Mouse (Mus musculus) embryo, embryonic 10.5 days (tissue): ENCODE measurements around the gene Adam15.
A peak's percentile ranks its signal among the peaks of the same experiment; 100 is the strongest.

Experiments used
- DNase-seq: peaks from one replicate; pipeline ENCODE4 v3.0.0-alpha.2; 2015; ENCODE audit warnings: low spot score

The Adam15 gene

DNA sequence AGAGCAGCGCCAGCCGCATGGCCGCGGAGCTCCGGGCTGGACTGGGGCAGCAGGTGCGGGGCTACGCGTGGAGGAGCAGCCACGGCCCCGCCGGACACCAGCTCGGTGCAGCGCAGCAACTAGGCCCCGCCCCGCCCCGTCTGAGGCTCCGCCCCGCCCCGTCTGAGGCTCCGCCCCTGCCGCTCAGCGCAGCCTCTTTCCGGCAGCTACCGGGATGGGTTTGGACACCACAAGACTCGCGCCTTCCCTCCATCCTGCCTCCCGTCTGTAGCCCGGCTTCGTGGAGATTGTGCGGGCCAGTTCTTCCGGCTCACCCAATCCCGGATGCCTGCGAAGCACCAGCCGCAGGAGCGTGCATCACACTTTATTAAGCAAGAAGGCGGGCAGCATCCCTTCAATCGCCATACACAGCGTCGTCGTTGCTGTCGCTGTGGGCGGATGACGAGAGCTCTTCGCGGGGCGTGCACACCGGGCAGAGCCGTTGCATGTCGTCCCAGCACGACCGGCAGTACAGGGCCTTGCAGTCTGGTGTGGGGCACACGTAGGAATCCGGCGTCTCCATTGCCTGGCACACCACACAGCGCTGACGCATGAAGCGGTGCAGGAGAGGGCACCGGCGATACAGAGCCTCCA, at the start of gene Adam15:
Gene Adam15, minus strand, starts transcription at position 128 of the 633 bp plus-strand sequence.
- DNase-seq: peak; percentile 90

DNA sequence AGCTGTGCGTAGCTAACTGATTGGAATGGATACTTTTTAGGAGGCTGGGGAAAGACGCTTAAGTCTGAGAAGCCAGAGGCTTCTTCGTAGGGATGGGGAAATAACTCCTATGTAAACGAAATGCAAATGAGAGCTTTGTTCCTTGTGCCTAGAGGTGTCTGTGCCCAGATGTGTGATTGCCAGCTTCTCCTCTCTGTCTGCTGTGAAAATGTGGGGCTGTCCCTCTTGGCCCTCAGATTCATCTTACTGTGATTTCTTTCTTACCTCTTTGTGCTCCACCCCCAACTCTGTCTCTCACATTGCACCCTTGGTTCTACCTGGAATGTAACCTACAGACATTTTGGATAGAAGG, 46.8 kb upstream of the Adam15 start:
- DNase-seq: no peak

DNA sequence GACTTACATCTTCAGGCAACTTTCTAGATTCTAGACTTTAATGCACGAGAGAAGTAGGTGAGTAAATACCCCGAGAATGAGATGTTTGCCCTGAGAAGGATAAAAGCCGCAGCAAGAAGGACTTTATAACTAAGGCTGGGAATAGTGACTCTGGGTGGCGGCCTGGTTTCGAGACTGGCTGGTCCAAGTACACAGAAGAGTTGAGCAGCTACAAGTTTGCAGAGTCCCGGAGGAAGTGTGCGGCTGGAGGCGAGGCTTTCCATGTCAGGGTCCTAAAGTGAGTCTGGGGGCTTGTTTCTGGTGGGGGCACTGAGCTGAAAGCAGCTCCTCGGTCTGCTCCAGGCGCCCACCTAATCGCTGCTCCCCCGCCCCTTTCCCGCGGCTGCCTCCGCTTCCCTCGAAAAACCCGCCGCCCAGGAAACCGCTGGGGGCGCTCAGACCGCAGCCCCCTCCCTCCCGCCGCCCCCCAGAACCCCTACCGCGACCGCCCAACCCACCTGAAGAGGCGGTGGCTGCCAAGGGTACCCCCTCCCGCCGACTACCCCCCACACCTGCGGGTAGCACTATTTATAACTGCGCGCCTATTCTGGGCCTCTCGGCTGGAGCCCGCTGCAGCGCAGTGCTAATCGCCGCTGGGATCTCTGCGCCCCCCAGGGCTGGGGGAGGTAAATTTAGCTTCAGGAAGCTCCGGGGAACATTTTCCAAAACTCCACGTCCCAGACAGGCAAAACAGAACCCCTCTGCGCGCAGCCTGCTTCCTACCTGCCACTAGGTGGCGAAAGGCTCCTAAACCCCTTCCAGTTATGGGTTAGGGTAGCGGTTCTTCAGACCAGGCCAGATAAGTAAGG, 46.2 kb upstream of the Adam15 start:
- DNase-seq: peak; percentile 91

DNA sequence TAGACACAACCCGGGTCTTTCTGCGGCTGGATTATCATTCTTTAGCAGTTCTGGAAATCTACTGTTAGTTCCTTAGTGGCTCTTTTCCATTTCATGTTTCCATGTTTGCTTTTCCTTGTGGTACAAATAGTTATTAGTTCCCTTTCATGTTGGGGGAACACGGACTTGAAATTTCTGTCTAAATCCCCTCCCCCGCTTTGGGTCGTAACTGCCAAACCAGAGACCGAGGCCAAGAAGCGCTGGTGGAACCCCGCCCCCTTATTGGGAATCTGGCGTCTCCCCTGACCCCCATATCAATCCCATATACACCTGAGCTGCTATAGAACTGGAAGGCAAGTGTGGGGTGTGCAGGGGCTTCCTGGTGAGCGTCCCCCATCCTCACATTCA, 45.6 kb upstream of the Adam15 start:
- no peak for DNase-seq

DNA sequence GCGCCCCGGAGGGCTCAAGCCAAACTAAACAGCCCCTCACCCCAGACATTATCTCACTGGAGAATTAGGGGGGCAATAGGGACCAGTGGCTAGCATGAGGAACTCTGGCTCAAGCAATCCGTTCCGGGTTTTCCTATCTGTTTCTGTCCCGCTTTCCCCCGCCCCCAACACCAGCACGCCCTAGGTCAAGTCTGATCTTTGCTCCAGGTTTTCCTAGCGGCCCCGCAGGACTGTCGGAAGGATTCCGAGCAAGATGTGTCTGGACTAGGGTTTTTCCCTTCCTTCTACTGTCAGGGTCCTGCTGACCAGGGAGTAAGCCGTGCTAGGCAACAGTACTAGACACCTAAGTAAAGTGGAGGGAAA, 45.1 kb upstream of the Adam15 start:
- peak; percentile 95 for DNase-seq

DNA sequence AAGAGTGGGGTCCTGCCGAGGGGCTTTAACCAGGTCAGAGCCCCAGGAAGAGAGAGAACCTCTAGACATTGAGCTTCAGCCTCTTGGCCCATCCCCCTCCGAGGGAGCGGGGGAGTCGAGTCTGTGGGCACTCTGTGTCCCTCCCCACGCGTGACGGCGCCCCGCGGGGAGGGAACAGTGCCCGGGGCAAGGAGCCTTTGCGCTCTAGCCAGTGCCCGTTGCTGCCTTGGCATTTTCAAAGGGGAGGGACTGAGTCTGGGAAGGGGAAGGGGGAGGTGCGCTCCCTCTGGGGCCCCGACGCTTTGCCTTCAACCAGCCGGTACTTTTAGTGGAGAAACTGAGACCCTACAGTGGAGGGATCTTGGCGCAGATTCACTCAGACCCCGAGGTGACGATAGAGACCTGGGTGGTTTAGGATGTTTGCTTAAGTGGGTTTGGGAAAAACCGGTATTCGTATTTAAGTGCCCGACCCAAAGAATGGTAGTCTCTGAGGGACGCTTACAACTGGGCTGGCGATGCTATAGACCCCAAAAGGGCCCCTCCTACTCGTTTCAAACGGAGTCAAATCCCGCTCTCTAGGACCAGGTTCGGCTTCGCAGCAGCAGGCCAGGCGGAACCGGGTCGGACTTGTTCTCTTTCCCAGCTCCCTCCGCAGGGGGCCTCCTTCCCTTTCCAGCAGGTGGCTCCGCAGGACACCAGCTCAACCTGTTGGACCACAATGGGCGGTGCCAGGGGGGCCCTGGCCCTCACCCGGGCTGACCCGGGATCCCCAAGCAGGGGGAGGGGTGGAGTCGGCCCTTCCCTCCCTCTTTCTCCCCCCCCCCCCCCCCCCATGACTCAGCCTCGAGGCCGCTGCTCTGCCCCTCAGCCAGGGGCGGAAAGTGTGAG, 44.5 kb upstream of the Adam15 start, which contains the start of gene Zbtb7b:
Gene Zbtb7b, minus strand, starts transcription at position 771 of the 888 bp plus-strand sequence.
- DNase-seq: peak; percentile 78

DNA sequence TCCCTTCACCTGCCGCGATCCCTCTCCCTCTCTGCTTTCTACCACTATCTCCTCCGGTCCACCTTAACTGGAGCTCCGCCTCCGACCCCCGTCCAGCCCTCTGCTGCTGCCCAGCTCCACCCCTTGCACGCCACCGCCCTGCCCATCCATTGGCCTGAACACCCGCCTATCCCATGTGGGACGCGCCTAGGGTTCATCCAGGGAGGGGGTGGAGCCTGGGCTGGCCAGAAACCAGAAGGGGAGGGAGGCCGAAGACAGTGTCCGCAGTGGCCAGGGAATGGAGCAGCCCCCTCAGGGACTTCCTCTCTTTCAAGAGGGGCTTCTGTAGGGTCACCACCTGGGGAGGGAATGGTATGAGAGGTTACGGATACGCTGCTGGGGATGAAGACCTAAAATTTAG, 43.8 kb upstream of the Adam15 start:
- peak; percentile 98 for DNase-seq

DNA sequence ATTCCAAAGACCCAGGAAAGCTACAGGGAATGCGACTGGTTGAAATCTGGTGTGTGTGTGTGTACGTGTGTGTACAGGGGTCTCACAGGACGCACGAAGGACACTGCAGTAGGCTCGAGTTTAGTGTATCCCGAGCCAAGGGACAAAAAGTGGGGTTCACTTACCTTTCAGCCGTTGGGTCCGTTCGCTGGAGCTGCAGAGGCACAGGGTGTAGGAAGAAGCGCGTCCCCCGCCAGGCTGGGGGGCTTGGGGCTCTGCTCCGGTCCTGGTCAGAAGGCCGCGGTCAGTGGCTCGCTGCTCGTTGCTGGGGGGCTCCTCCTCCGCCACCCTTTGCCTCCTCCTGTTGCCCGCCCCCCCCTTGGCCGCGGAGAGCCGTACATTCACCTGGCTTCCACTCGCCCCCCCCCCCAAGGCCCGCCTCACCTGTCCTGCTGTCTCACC, 43.1 kb upstream of the Adam15 start:
- peak; percentile 54 for DNase-seq

DNA sequence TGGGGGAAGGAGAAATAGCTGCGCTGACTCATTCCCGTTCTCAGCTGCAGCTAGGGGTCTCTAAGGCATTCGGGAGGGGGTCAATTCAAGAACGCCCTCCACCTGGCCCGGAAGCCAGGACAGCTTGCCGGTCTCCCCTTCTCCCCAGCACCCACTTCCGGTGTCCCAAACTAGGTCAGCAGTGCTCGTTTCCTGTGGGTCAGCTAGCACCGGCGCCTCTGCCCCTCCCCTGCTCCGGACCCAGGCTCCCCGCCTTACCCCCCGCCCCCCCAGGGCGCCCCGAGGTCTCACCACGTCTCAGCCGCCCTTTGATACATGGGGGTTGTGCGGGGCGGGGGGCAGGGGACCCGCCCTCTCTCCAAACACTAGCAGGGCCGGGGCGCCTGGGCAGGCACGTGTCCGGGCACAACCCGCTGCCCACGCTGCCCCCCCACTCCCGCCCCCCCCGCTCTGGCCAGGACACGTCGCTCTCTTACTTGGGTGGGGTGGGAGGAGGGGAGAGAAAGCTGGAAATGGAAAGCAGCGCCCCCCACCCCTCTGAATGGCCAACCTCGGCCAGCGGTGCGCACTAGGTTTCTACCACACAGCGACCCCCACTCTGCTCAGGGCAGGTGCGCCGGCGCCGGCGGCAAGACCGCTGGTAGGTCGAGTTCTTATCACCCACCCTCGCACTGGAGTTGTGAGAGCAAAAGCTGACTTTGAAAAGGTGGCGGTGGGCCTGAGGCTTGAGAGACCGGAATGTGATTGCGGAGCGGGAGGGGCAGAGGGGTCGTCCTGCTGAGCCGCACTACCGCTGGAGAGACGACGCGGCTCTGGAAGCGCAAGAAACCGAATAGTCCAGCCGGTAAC, 42.1 kb upstream of the Adam15 start:
- peak; percentile 67 for DNase-seq

DNA sequence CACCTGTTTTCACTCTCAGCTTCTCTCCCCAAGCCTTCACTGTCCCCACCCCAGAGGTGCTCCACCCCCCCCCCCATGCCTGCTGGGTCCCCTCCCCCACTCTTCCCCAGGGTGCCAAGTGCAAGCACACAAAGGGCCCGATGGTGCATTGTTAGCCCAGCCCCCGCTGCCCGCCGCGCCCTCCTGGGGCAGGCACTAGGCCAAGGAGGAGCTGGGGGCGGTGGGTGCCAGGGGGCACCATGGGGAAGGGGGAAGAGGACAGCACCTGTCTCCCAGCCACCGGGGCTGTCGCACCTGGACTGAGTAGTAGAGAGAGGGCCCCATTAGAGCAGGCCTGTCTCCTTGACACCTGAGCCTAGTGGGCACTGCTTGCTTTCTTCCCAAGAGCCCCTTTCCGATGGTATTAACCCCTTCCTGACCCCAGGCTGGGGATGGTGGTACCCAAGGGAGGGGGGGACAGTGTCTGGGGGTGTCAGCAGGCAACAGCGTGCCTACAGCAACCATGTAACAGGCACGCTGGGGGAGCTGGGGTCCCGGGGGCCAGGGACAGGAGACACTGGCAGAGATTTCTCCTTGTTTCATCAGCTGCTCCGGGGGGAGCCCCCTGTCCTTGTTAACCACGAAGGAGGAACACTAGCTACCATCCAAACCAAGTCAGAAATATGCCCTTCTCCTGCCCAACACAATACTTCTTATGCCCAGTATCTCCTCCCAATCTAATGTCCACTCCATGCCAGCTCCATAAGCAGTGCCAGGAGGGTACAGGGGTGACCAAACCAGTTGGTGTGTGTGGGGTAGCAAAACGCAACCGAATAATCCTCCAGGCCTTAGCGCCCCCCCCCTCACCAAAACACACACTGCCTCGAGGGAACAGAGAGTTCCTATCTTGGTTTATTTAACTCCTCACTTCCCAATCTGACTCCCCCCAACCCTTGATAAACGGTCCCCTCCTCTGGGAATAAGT, 41.2 kb upstream of the Adam15 start:
- no peak for DNase-seq

DNA sequence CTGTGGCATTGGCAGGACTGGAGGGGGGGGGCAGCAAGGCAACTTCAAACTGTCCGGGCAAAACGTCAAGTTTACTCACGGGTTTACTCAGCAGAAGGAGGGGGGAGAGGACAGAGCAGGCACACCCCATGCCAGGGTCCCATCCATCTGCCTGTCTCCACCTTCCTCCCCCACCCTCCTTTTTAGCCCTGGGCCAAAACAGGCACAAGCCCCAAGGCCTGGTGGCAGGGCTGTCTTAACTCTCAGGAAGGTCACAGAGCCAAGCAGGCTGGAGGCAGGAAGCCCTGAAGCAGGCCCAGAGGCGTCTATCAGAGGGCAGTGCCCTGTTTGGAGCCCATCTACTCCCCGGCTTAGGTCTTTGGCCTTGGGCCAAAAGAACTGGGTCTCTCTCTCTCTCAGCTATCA, 40.3 kb upstream of the Adam15 start:
- no peak for DNase-seq

DNA sequence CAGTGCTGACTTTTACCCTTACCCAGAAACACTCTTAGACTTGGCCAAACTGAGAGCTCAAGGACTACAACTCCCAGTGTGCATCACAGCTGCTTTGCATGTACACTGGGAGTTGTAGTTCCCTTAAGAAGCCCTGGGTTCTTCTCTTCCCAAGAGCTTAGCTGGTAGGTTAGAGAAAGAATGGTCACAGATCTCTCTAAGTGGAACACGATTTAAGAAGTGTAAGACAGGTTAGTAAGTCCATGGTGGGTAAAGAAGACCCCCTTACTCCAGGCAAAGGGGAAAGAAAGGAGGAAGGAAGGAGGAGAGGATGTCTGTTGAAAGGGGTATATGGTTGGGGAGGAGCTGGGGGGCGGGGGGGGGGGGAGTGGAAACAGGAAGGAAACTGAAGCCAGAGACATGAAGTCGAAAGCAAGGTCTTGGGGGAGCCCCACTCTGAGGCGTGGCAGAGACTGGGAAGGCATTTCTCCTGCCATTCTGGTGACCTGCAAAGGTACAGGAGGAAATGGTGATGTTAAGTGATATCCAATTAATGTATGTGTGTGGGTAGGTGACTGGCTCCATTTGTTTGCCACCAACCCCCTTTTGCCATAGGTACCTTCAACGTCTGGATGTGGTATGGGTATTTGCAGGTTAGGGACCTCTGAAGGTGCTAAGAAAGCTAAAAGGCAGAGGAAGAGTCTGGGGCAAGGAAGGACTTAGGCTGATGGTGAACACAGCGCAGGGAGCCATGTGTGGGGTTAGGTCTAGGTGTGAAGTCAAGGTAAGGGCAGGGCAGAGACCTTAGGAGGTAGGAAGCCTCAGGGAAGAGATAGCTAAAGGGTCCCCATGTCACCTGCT, 39.3 kb upstream of the Adam15 start:
- peak; percentile 70 for DNase-seq

DNA sequence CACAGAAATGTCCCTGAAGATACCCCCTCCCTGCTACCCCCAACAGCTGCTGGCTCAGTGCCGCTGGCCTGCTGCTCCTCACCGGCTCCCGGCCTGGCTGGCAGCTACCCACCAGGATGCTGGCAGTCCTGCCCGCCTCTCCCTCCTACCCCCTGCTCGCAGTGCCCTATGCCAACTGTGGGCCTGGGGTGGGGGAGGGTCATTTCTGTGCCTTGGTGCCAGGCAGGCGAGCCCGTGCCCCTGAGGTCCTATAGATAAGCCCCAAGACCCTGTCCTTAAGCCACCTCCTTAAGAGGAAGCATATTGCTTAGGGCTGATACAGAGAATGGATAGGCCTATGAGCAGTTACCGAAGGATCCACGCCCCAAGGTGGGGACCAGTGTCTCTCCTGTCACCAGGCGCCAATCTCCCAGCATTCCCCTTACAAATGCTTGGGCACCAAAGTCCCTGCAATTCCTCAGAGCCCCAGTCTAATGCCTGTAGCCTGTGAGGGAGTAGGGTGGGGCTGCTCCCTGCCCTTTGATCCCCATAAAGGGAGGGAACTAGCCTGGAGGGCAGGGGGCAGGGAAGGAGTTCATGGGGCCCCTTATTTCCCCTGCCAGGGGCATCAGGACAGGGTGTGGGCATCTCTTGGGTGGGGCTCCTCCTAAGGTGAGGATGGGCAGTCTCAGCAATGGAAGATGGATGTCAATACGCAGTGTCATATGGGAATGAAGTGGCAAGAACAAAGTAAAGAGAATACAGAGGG, 38.5 kb upstream of the Adam15 start:
- no peak for DNase-seq

DNA sequence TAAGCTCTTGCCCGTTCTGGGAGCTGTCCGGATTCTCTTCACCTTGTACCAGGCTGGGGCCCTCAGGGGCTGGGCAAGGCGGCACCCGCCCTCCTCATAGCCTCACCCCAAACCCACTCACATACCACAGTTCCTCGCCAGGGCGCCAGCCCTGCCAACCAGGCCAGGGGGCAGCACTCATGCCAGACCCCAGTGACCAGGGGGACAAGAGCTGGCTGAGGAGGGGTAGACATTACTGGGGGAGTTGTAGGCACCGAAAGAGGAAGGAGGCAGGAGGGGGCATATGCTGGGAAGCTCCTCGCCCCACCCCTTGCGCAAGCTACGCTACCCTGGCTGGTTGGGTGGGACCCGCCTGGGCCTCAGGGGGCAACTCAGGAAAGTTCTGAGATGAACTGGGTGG, 37.8 kb upstream of the Adam15 start:
- DNase-seq: no peak

DNA sequence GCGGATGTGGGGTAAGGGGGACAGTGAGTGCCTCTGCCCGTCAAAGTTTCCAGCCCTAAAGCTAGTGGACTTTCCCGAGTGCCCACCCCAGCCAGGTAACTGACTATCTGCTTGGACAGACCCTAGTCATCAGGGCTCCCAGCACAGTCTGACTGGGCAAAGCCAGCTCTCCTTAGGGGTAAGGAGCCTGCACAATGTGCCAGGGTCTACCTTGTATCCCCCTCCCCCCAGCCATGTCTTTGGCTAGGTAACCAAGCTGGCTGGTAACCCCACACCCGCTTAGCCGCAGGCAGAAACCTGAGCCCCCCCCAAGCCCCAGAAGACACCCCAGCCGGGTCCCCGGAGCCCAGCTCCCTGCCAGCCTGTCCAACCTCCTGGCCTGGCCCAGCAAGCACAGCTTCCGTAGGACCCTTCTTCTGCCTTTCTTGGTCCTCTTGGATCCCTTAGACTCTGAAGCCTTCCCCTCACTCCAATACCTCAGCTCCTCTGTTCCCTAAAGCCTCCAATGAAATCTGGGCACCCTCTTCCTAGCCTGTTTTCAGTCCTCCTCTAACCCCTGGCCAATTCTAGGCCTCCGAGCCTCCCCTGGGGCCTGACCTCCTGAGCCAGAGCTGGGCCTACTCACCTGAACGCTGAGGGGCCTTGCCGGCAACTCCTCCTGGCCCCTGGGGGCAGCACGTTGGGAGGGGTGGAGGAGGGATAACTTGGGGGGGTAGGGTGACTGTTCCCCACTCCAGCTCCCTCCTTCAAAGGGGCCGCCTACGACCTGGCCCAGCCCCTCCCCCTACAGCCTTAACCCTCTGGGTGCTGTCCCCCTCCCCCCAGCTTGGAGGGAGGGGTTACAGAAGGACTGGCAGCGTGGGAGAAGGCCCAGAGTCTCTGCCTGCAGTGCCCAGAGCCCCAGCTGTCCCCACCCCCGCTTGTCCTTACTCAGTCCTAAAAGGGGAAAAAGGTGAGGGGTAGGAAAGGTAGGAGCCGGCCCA, 36.9 kb upstream of the Adam15 start:
- DNase-seq: no peak

DNA sequence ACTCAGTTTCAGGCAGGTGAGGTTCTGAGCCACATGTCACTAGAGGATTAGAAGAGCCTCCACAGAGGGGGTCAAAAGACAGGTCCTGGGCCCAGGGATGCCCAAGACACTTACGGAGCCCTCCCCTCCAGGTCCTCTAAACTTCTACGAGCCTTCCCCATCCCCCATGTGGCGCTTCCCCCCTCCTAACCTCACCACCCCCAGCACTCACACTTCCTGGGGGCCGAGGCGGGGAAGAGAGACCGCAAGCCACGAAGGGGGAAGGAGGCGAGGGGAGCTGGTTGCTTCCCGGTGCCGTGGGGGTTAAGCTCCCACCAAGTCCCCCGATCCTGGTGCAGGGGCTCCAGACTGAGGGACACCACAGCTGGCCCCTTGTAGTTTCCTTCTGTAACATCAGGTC, 35.7 kb upstream of the Adam15 start:
- no peak for DNase-seq

DNA sequence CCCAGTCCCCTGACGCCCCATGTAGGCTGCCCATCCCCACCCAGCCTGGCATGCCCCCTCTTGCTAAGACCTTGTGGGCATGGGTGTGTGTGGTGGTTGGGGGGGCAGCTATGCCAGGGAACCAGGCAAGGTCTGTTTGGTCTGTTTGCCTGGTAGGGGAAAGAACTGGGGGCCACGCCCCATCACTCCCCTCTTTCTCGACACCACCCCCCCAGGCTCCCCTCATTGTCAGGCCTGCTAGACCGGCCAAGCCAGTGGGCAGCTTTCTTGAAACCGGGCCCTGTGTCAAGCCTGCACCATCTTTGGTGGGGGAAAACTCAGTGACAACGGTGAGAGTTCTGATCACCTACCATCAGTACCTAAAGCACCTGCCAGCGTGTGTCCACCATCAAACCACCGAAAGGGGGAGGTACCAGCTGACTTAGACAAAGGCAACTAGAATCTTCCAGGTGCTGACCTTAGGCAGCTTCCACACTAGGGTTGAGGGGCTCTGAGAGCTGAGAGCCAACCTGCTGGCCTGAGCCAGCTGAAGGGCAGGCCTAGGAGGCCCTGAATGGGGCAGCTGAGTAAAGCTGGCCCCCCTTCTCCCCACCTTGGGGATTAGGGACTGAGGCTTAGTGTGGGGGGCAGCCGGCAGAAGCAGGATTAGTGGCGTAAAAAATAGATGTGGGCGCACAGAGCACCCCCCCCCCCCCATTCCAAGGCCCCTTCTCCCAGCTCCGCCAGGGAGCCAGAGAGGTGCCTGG, 34.7 kb upstream of the Adam15 start:
- no peak for DNase-seq
